8 mouse cellular contexts compared by ENCODE assay signal in the genomic region with DNA sequence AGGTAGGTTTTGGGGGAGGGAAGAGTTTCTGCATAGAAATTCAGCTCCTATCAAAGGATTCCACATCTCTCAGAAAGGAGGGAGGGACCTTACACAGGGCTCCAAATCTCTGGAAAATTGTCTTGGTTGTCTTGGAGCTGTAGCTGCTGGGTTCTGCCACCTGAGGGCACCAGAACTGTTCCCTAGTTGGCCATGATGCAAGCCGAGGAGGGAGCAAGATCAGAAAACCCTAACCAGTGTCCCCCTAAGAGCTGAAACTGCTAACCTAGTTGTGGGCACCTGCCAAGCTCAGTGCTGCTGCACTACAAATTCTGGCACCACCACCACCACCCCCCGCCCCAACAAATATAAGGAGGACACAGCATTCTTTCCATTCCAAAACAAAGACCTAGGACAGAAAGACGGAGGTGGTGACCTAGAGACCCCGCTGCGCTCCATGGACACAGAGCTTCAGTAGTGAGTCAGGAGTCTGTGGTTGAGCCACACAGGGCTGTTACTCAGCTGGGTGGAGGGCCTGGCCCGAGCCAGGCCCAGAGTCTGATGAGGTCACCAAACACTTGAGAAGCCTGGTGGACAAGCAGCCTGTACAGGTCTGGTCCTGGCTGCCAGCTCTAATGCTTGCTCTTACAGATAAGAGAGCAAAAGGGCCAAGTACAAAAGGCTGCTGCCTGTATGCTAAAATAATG. TPM values are rescaled to one million over a fixed set of nuclear protein-coding genes. Genes with fewer than 3 reads are reported as not detected.
A peak's percentile ranks its signal among the peaks of the same experiment; 100 is the strongest.
DNase-seq lines count a peak whose midpoint lies in the region; ATAC-seq lines count a peak whose summit lies in the region.

No protein-coding gene starts in this region.

- peak; percentile 64 for ATAC-seq in granulocyte monocyte progenitor cell, adult 5-6 weeks (replicated peaks; ENCODE audit: poor library complexity, severe bottlenecking)
- peak; percentile 78 for ATAC-seq in intestine, embryonic 15.5 days
- peak; percentile 46; the same call in 1 of the 2 replicates for ATAC-seq in midbrain, embryonic 13.5 days

- H3K36me3 ChIP-seq in intestine, embryonic 15.5 days, result peaks cover 30% of the 10 kb centered on the region
- H3K36me3 ChIP-seq in midbrain, embryonic 13.5 days, result peaks cover 67% of the 10 kb centered on the region

- H3K4me1 ChIP-seq in intestine, embryonic 15.5 days (replicated peaks), result peaks cover 32% of the 10 kb centered on the region
- no peaks in the 10 kb centered on the region for H3K4me1 ChIP-seq in midbrain, embryonic 13.5 days (replicated peaks)

- H3K27ac ChIP-seq in intestine, embryonic 15.5 days, result peak overlapping the region; percentile 38; the same call in 1 of the 2 replicates
- H3K27ac ChIP-seq in midbrain, embryonic 13.5 days, result no peak overlapping the region

- DNase-seq in 3134 (ENCODE audit: extremely low read depth, insufficient read length, low spot score) (peak; percentile 84), ZHBTc4 (ENCODE audit: low read depth, low spot score) (peak; percentile 85)
- peak; percentile 40 for DNase-seq in embryo, embryonic 11.5 days (ENCODE audit: low read depth, low spot score)
- peak; percentile 69 to 77 for DNase-seq in left cerebral cortex, postnatal 10 days (ENCODE audit: extremely low spot score in 1 of 2, low spot score in 2 of 2)
- DNase-seq in testis, postnatal 10 days (ENCODE audit: low spot score), result peak; percentile 78

- no peaks in the 10 kb centered on the region for H3K9me3 ChIP-seq in intestine, embryonic 15.5 days
- H3K9me3 ChIP-seq in midbrain, embryonic 13.5 days, result no peaks in the 10 kb centered on the region

- H3K9ac ChIP-seq in intestine, embryonic 15.5 days, result no peak overlapping the region
- no peak overlapping the region for H3K9ac ChIP-seq in midbrain, embryonic 13.5 days (replicated peaks)

- H3K4me2 ChIP-seq in intestine, embryonic 15.5 days (replicated peaks), result no peak overlapping the region
- H3K4me2 ChIP-seq in midbrain, embryonic 13.5 days (replicated peaks), result no peak overlapping the region

- no peak overlapping the region for H3K4me3 ChIP-seq in intestine, embryonic 15.5 days (replicated peaks)
- H3K4me3 ChIP-seq in midbrain, embryonic 13.5 days (replicated peaks), result no peak overlapping the region

- intact Hi-C loops in left cerebral cortex, postnatal 10 days (cut with DNase I), result loop anchor here (2.0 to 5.0 kb wide), 2 partner anchors 133 to 224 kb away; a partner anchor contains a TSS

- H3K27me3 ChIP-seq in intestine, embryonic 15.5 days (replicated peaks), result no peaks in the 10 kb centered on the region
- no peaks in the 10 kb centered on the region for H3K27me3 ChIP-seq in midbrain, embryonic 13.5 days

- WGBS in intestine, embryonic 15.5 days, result 56% methylated on average over 6 of the region's 6 CpGs
- 62% methylated on average over 6 of the region's 6 CpGs for WGBS in midbrain, embryonic 13.5 days

RNA-seq across cellular contexts. Expression of a gene that starts 31.9 kb away (rescaled TPM):
- 43.6 and 77.0 TPM in 2 replicates for total RNA-seq in granulocyte monocyte progenitor cell, adult 5-6 weeks (2014; fragmentation: Nextera tagmentation)
- total RNA-seq in granulocyte monocyte progenitor cell, adult 5-6 weeks (2017), result 49.8 and 70.5 TPM in 2 replicates
- 182 and 206 TPM in 2 replicates for polyA plus RNA-seq in intestine, embryonic 15.5 days (2015; fragmentation: Nextera tagmentation; extraction: Ambion mirVana)
- total RNA-seq in left cerebral cortex, postnatal 10 days (2021), result 100 to 1,000 TPM; 108 to 113 TPM
- 121 and 129 TPM in 2 replicates for polyA plus RNA-seq in midbrain, embryonic 13.5 days (2015; fragmentation: Nextera tagmentation; extraction: Ambion mirVana)
